Mouse (Mus musculus): Measurements from ENCODE around the gene Tmem219. TPM values are rescaled to one million over a fixed set of nuclear protein-coding genes. Genes with fewer than 3 reads are reported as not detected.

Gene Tmem219
- 28.4 and 30.8 TPM in 2 replicates for polyA plus RNA-seq (2015; fragmentation: Nextera tagmentation; extraction: Ambion mirVana)

DNA sequence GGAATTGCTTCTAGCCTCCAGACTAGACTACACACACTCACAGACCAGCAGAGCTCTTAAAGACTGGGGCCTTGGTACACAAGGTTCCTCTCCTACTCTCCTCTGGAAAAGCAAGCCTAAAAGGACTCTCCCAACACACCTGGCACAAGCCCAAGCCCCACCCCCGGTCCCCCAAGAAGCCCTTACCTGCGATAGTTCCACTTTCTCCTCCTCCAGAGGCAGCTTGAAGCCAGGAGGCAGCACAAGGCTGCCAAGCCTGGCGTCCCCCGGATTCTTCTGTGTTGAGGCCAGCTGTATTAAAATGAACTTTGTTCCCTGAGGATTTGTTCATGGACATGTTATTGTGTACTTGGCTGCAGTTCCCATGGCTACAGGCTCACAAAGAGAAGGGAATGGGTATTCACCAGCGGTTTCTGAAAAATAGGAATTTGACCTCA, at the start of gene Tmem219:
Tmem219 (minus strand) TSS at position 294 of the 437 bp plus-strand sequence.
- H3K36me3 ChIP-seq (ENCODE audit: control insufficient read depth, insufficient read depth, low read length) = no peaks in the 10 kb centered on the region
- H3K27ac ChIP-seq (ENCODE audit: low read length) = no peak within 1 kb of the TSS
- WGBS = 36% methylated on average over 5 of the region's 5 CpGs
- no peaks in the 10 kb centered on the region for H3K4me1 ChIP-seq (replicated peaks; ENCODE audit: control insufficient read depth, insufficient read depth, low read length)
- no peaks in the 10 kb centered on the region for H3K27me3 ChIP-seq (ENCODE audit: control insufficient read depth, insufficient read depth, low read depth, low read length)
- no peaks in the 10 kb centered on the region for H3K9me3 ChIP-seq (ENCODE audit: control insufficient read depth, low read length)
- H3K9ac ChIP-seq (ENCODE audit: low read length) = no peak within 1 kb of the TSS
- H3K4me3 ChIP-seq (ENCODE audit: low read length) = no peak within 1 kb of the TSS
- no peak within 1 kb of the TSS for H3K4me2 ChIP-seq (ENCODE audit: low read depth, low read length)
- peak; percentile 38; the same call in 1 of the 2 replicates for ATAC-seq (ENCODE audit: low read depth)

GRCm38 (mm10) chr7:126967361-126967760, 44.6 kb upstream of the Tmem219 start:
- Histone ChIP-seq H3K4me1 (replicated peaks; ENCODE audit: control insufficient read depth, insufficient read depth, low read length) (no peaks in the 10 kb centered on the region), H3K27me3 (ENCODE audit: control insufficient read depth, insufficient read depth, low read depth, low read length) (peaks cover 10% of the 10 kb centered on the region), H3K9ac (ENCODE audit: low read length) (no peak overlapping the region), H3K4me3 (ENCODE audit: low read length) (no peak overlapping the region), H3K4me2 (ENCODE audit: low read depth, low read length) (no peak overlapping the region), H3K9me3 (ENCODE audit: control insufficient read depth, low read length) (no peaks in the 10 kb centered on the region), H3K27ac (ENCODE audit: low read length) (no peak overlapping the region), H3K36me3 (ENCODE audit: control insufficient read depth, insufficient read depth, low read length) (no peaks in the 10 kb centered on the region)
- no peak for ATAC-seq (ENCODE audit: low read depth)
- WGBS = 69% methylated on average over 6 of the region's 6 CpGs

GRCm38 (mm10) chr7:126965568-126965967, 42.9 kb upstream of the Tmem219 start:
- WGBS = 39% methylated on average over 3 of the region's 3 CpGs
- H3K36me3 ChIP-seq (ENCODE audit: control insufficient read depth, insufficient read depth, low read length) = no peaks in the 10 kb centered on the region
- no peaks in the 10 kb centered on the region for H3K9me3 ChIP-seq (ENCODE audit: control insufficient read depth, low read length)
- no peak overlapping the region for H3K9ac ChIP-seq (ENCODE audit: low read length)
- no peak overlapping the region for H3K27ac ChIP-seq (ENCODE audit: low read length)
- ATAC-seq (ENCODE audit: low read depth) = no peak
- H3K27me3 ChIP-seq (ENCODE audit: control insufficient read depth, insufficient read depth, low read depth, low read length) = peaks cover 10% of the 10 kb centered on the region
- no peak overlapping the region for H3K4me3 ChIP-seq (ENCODE audit: low read length)
- H3K4me2 ChIP-seq (ENCODE audit: low read depth, low read length) = no peak overlapping the region
- H3K4me1 ChIP-seq (replicated peaks; ENCODE audit: control insufficient read depth, insufficient read depth, low read length) = no peaks in the 10 kb centered on the region

DNA sequence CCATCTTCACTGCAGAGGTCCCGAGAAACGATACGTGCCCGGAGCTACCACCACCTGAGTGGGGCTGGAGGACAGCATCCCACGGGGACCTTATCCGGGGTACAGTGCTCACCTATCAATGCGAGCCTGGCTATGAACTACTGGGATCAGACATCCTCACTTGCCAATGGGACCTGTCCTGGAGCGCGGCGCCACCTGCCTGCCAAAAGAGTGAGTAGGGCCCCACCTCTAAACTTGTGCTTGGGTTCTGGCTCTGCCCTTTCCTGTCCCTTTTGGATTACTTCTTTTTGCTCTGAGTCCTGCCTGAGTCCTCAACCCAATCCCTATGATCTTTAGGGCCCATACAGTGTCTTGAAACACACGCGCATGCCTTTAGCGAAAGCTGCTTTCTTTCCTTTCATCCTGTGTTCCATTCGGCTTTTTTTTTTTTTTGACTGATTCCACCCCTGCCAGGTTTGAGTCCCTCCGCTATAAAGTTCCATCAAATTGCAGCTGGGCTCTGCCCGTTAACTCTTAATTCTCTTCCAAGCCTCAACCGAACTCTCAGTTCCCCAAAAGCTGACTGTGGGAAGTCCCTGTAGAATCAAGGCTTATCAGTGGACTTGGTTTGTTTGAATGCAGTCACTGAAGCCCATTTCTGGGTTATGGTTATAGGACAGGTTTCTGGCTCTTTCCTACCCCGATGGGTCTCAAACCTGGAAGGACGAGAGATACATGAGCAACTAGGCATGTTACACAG, 41.0 kb upstream of the Tmem219 start:
- H3K4me3 ChIP-seq (ENCODE audit: low read length) = no peak overlapping the region
- ATAC-seq (ENCODE audit: low read depth) = 0 out of 2 replicates have a peak, but pooled peaks have one; percentile 49
- WGBS = 27% methylated on average over 19 of the region's 19 CpGs

GRCm38 (mm10) chr7:126961965-126962364, 39.2 kb upstream of the Tmem219 start:
- 85% methylated on average over 4 of the region's 4 CpGs for WGBS
- no peaks in the 10 kb centered on the region for H3K36me3 ChIP-seq (ENCODE audit: control insufficient read depth, insufficient read depth, low read length)

More for the DNA sequence above, 41.0 kb upstream of the Tmem219 start:
- Histone ChIP-seq H3K9me3 (ENCODE audit: control insufficient read depth, low read length) (no peaks in the 10 kb centered on the region), H3K27me3 (ENCODE audit: control insufficient read depth, insufficient read depth, low read depth, low read length) (peaks cover 10% of the 10 kb centered on the region), H3K36me3 (ENCODE audit: control insufficient read depth, insufficient read depth, low read length) (no peaks in the 10 kb centered on the region), H3K27ac (ENCODE audit: low read length) (no peak overlapping the region), H3K4me2 (ENCODE audit: low read depth, low read length) (no peak overlapping the region), H3K9ac (ENCODE audit: low read length) (no peak overlapping the region), H3K4me1 (replicated peaks; ENCODE audit: control insufficient read depth, insufficient read depth, low read length) (no peaks in the 10 kb centered on the region)

GRCm38 (mm10) chr7:126961095-126961494, 38.4 kb upstream of the Tmem219 start:
- Histone ChIP-seq H3K4me2 (ENCODE audit: low read depth, low read length) (no peak overlapping the region), H3K27me3 (ENCODE audit: control insufficient read depth, insufficient read depth, low read depth, low read length) (peaks cover 10% of the 10 kb centered on the region), H3K4me1 (replicated peaks; ENCODE audit: control insufficient read depth, insufficient read depth, low read length) (no peaks in the 10 kb centered on the region), H3K27ac (ENCODE audit: low read length) (no peak overlapping the region), H3K4me3 (ENCODE audit: low read length) (no peak overlapping the region), H3K36me3 (ENCODE audit: control insufficient read depth, insufficient read depth, low read length) (no peaks in the 10 kb centered on the region), H3K9me3 (ENCODE audit: control insufficient read depth, low read length) (no peaks in the 10 kb centered on the region), H3K9ac (ENCODE audit: low read length) (no peak overlapping the region)
- 81% methylated on average over 5 of the region's 5 CpGs for WGBS
- ATAC-seq (ENCODE audit: low read depth) = no peak

More at GRCm38 (mm10) chr7:126961965-126962364, 39.2 kb upstream of the Tmem219 start:
- Histone ChIP-seq H3K4me3 (ENCODE audit: low read length) (no peak overlapping the region), H3K9ac (ENCODE audit: low read length) (no peak overlapping the region), H3K9me3 (ENCODE audit: control insufficient read depth, low read length) (no peaks in the 10 kb centered on the region), H3K4me2 (ENCODE audit: low read depth, low read length) (no peak overlapping the region), H3K4me1 (replicated peaks; ENCODE audit: control insufficient read depth, insufficient read depth, low read length) (no peaks in the 10 kb centered on the region), H3K27ac (ENCODE audit: low read length) (no peak overlapping the region), H3K27me3 (ENCODE audit: control insufficient read depth, insufficient read depth, low read depth, low read length) (peaks cover 10% of the 10 kb centered on the region)
- ATAC-seq (ENCODE audit: low read depth) = no peak

DNA sequence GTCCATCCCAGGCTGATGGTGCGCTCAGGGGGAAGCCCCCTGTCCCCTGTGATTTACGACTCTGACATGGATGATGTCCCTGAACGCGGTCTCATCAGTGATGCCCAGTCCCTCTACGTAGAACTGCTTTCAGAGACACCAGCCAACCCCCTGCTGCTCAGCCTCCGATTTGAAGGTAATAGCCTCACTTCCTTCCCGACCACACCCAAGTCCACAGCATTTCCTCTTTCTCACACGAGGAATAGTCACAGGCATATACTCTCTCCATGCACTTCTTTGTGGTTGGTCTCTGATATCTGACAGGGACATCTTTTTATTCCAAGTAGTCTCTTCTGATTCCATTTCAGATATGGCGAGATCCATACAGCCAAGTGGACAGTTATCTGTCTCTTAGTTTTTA, 37.1 kb upstream of the Tmem219 start:
- no peak overlapping the region for H3K9ac ChIP-seq (ENCODE audit: low read length)
- no peaks in the 10 kb centered on the region for H3K9me3 ChIP-seq (ENCODE audit: control insufficient read depth, low read length)
- no peak overlapping the region for H3K4me2 ChIP-seq (ENCODE audit: low read depth, low read length)
- no peaks in the 10 kb centered on the region for H3K4me1 ChIP-seq (replicated peaks; ENCODE audit: control insufficient read depth, insufficient read depth, low read length)
- H3K4me3 ChIP-seq (ENCODE audit: low read length) = no peak overlapping the region
- H3K36me3 ChIP-seq (ENCODE audit: control insufficient read depth, insufficient read depth, low read length) = no peaks in the 10 kb centered on the region
- H3K27me3 ChIP-seq (ENCODE audit: control insufficient read depth, insufficient read depth, low read depth, low read length) = peaks cover 10% of the 10 kb centered on the region
- 46% methylated on average over 9 of the region's 9 CpGs for WGBS
- no peak overlapping the region for H3K27ac ChIP-seq (ENCODE audit: low read length)
- no peak for ATAC-seq (ENCODE audit: low read depth)

- peaks cover 15% of the 10 kb centered on the region for H3K27me3 ChIP-seq (ENCODE audit: control insufficient read depth, insufficient read depth, low read depth, low read length)
- 63% methylated on average over 3 of the region's 3 CpGs for WGBS
- H3K4me1 ChIP-seq (replicated peaks; ENCODE audit: control insufficient read depth, insufficient read depth, low read length) = no peaks in the 10 kb centered on the region
- H3K9ac ChIP-seq (ENCODE audit: low read length) = no peak overlapping the region
- no peak overlapping the region for H3K27ac ChIP-seq (ENCODE audit: low read length)
- ATAC-seq (ENCODE audit: low read depth) = no peak
- H3K36me3 ChIP-seq (ENCODE audit: control insufficient read depth, insufficient read depth, low read length) = no peaks in the 10 kb centered on the region
- H3K9me3 ChIP-seq (ENCODE audit: control insufficient read depth, low read length) = no peaks in the 10 kb centered on the region
- no peak overlapping the region for H3K4me3 ChIP-seq (ENCODE audit: low read length)
- H3K4me2 ChIP-seq (ENCODE audit: low read depth, low read length) = no peak overlapping the region
These were observed 32.4 kb upstream of the Tmem219 start for GRCm38 (mm10) chr7:126955125-126955524.

- WGBS = 0% methylated on average over 8 of the region's 8 CpGs
- Histone ChIP-seq H3K9me3 (ENCODE audit: control insufficient read depth, low read length) (no peaks in the 10 kb centered on the region), H3K9ac (ENCODE audit: low read length) (no peak overlapping the region), H3K27ac (ENCODE audit: low read length) (no peak overlapping the region), H3K4me3 (ENCODE audit: low read length) (no peak overlapping the region), H3K27me3 (ENCODE audit: control insufficient read depth, insufficient read depth, low read depth, low read length) (peaks cover 18% of the 10 kb centered on the region), H3K4me1 (replicated peaks; ENCODE audit: control insufficient read depth, insufficient read depth, low read length) (no peaks in the 10 kb centered on the region; the same call in 1 of the 2 replicates), H3K36me3 (ENCODE audit: control insufficient read depth, insufficient read depth, low read length) (no peaks in the 10 kb centered on the region), H3K4me2 (ENCODE audit: low read depth, low read length) (no peak overlapping the region)
- no peak for ATAC-seq (ENCODE audit: low read depth)
These were observed 29.9 kb upstream of the Tmem219 start for GRCm38 (mm10) chr7:126952646-126953045.
